Mouse (Mus musculus) midbrain, embryonic 14.5 days (tissue): ENCODE measurements at regions not wholly inside any gene's neighbourhood (a gene's known extent, or its start where the extent isn't known, plus 50 kb on each side); places are given as distances from the start of the nearest gene placed in this dataset.

Experiments
- ATAC-seq: fragments of 200-750 bp; cut with Nextera tagmentation; 2 replicates; pipeline ENCODE4 v1.8.0; 2017; ENCODE audit warnings: moderate number of reproducible peaks, moderate library complexity; ENCODE audit not compliant: low FRiP score, low TSS enrichment
- DNase-seq: peaks from one replicate; pipeline ENCODE4 v3.0.0-alpha.2; 2015
- H3K27ac ChIP-seq: fragments of 300-500 bp; sonication (generic); replicated peaks from 2 replicates; pipeline ENCODE4 v1.5.1; 2014; ENCODE audit warnings: mild to moderate bottlenecking, low read depth, low read length, moderate library complexity
- H3K27me3 ChIP-seq: fragments of 300-500 bp; sonication (generic); 2 replicates; pipeline ENCODE4 v1.6.1; 2014; ENCODE audit warnings: low read length, control low read depth, mixed read lengths; ENCODE audit not compliant: control insufficient read depth, insufficient read depth
- H3K36me3 ChIP-seq: fragments of 300-500 bp; sonication (generic); 2 replicates; pipeline ENCODE4 v1.6.1; 2014; ENCODE audit warnings: low read length, control low read depth; ENCODE audit not compliant: control insufficient read depth, insufficient read depth
- H3K4me1 ChIP-seq: fragments of 300-500 bp; sonication (generic); 2 replicates; pipeline ENCODE4 v1.6.1; 2014; ENCODE audit warnings: mild to moderate bottlenecking, antibody characterized with exemption, low read length, control low read depth; ENCODE audit not compliant: control insufficient read depth, insufficient read depth
- H3K4me2 ChIP-seq: fragments of 300-500 bp; sonication (generic); 2 replicates; pipeline ENCODE4 v1.6.1; 2014; ENCODE audit warnings: mild to moderate bottlenecking, low read length, moderate library complexity
- H3K4me3 ChIP-seq: fragments of 300-500 bp; sonication (generic); replicated peaks from 2 replicates; pipeline ENCODE4 v1.5.1; 2014; ENCODE audit warnings: low read depth, low read length
- H3K9ac ChIP-seq: fragments of 300-500 bp; sonication (generic); replicated peaks from 2 replicates; pipeline ENCODE4 v1.6.1; 2014; ENCODE audit warnings: mild to moderate bottlenecking, low read length, moderate library complexity
- H3K9me3 ChIP-seq: fragments of 300-500 bp; sonication (generic); 2 replicates; pipeline ENCODE4 v1.6.1; 2016; ENCODE audit warnings: low read length, control low read depth, mixed read lengths; ENCODE audit not compliant: control insufficient read depth
- WGBS: fragments of 180-500 bp; shearing (Covaris S2); extraction: QIAGEN DNeasy Blood & Tissue Kit; methylation state at CpG from one replicate; pipeline ENCODE4 v1.1.7; 2014; 5-methylcytosine and 5-hydroxymethylcytosine counted together

DNA sequence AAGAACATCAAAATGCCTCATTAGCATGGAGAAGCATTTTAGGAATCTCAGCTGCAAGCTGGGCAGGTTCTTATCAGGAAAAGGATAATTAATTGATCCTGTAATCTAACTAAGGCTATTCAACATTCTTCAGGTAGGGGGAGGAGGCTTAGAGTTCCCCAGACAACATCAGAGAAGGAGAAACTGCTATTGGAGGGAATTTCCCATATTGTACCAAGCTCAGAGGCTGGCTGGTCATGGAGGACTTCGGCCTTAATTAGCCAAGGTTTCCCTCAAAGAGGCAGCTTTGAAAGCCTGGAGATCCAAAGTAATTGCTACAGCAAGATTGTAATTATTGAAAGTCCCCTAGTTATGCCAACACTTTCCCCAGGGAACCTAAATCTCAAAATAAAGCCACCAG lies 156.6 kb upstream of the St6gal2 start:
- Histone ChIP-seq H3K27ac (no peak overlapping the region), H3K4me2 (no peak overlapping the region), H3K9ac (no peak overlapping the region), H3K9me3 (no peaks in the 10 kb centered on the region), H3K4me1 (no peaks in the 10 kb centered on the region), H3K36me3 (no peaks in the 10 kb centered on the region), H3K27me3 (no peaks in the 10 kb centered on the region), H3K4me3 (no peak overlapping the region)
- no peak for ATAC-seq
- 87% methylated on average over 1 of the region's 1 CpGs for WGBS
- no peak for DNase-seq

DNA sequence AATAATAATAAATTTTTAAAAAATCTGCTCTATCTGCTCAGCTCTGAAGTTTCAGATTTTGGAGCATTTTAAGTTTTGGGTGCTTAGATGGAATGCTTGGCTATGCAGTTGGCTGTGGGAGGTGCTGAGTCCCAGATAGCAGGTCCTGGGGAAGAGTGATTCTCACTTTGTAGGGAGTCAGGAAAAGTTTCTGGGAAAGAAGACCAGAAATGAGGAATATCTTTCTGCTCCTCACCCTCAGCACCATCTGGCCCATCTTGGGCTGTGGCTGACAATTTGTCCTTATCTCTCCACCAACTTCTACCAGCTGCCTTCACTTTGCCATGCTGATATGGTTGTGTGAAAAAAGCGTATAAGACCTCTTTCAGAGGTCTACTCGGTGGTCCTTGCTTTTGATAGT lies 152.5 kb upstream of the St6gal2 start:
- no peaks in the 10 kb centered on the region for H3K9me3 ChIP-seq
- H3K4me2 ChIP-seq, result no peak overlapping the region
- no peaks in the 10 kb centered on the region for H3K27me3 ChIP-seq
- ATAC-seq (no peak), DNase-seq (no peak)
- no peaks in the 10 kb centered on the region for H3K36me3 ChIP-seq
- H3K27ac ChIP-seq, result no peak overlapping the region
- no peak overlapping the region for H3K9ac ChIP-seq
- H3K4me1 ChIP-seq, result no peaks in the 10 kb centered on the region
- WGBS, result 85% methylated on average over 2 of the region's 2 CpGs
- H3K4me3 ChIP-seq, result no peak overlapping the region

DNA sequence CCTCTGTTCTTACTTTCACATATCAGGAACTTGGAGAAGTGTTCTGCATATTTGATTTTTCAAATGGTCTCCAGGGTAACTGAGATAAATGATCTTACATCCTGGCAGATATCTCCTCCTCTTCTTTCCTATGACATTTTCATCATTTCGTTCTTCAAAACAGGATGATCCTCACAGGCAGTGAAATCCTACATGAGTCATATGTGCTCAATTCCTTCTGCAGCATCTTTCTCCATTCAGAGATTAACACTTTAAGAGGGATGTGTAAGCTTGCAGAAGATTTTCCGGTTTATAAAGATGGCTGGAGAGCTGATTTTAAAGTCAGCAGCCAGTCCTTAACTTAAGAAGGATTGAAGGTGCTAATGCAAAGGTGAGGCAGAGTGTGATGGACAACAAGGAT lies 148.5 kb upstream of the St6gal2 start:
- Histone ChIP-seq H3K9ac (no peak overlapping the region), H3K27ac (no peak overlapping the region), H3K4me1 (no peaks in the 10 kb centered on the region), H3K4me3 (no peak overlapping the region), H3K27me3 (no peaks in the 10 kb centered on the region), H3K9me3 (no peaks in the 10 kb centered on the region), H3K36me3 (no peaks in the 10 kb centered on the region), H3K4me2 (no peak overlapping the region)
- ATAC-seq (no peak), DNase-seq (no peak)
- 79% methylated on average over 2 of the region's 2 CpGs for WGBS

- DNase-seq (no peak), ATAC-seq (no peak)
- no peaks in the 10 kb centered on the region for H3K27me3 ChIP-seq
- H3K4me2 ChIP-seq, result no peak overlapping the region
- 86% methylated on average over 1 of the region's 1 CpGs for WGBS
- H3K27ac ChIP-seq, result no peak overlapping the region
- H3K36me3 ChIP-seq, result no peaks in the 10 kb centered on the region
- no peak overlapping the region for H3K9ac ChIP-seq
- H3K4me1 ChIP-seq, result no peaks in the 10 kb centered on the region
- H3K9me3 ChIP-seq, result no peaks in the 10 kb centered on the region
- H3K4me3 ChIP-seq, result no peak overlapping the region
These were observed 146.3 kb upstream of the St6gal2 start for GRCm38 (mm10) chr17:55298852-55299251.

GRCm38 (mm10) chr17:55320959-55321358 lies 124.2 kb upstream of the St6gal2 start:
- H3K27ac ChIP-seq, result no peak overlapping the region
- no peak overlapping the region for H3K4me2 ChIP-seq
- no peaks in the 10 kb centered on the region for H3K9me3 ChIP-seq
- no peak overlapping the region for H3K4me3 ChIP-seq
- no peak for ATAC-seq
- no peak for DNase-seq
- no peaks in the 10 kb centered on the region for H3K36me3 ChIP-seq
- H3K27me3 ChIP-seq, result no peaks in the 10 kb centered on the region
- H3K4me1 ChIP-seq, result no peaks in the 10 kb centered on the region
- no peak overlapping the region for H3K9ac ChIP-seq
- 88% methylated on average over 1 of the region's 1 CpGs for WGBS

DNA sequence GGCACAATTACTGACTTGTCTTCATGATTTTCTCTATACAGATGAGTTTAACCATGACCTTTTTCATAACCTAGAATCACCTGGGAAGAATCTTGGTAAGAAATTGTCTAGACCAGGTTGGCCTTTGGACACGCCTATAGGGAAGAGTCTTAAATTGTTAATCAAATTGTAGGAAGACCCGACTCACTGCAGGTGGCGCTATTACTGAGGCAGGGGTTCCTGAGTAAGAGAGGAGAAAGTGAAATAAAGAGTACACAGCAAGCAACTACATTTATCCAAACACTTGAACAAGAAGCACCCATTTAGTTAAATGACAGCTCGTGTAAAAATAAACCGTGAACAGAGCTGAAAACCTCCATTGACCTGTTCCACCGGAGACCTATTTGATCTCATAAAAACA lies 85.9 kb upstream of the St6gal2 start:
- Histone ChIP-seq H3K4me2 (no peak overlapping the region), H3K9ac (no peak overlapping the region), H3K36me3 (no peaks in the 10 kb centered on the region), H3K4me3 (no peak overlapping the region), H3K27me3 (no peaks in the 10 kb centered on the region), H3K4me1 (no peaks in the 10 kb centered on the region), H3K9me3 (no peaks in the 10 kb centered on the region), H3K27ac (no peak overlapping the region)
- DNase-seq (no peak), ATAC-seq (no peak)
- WGBS, result 85% methylated on average over 6 of the region's 6 CpGs

DNA sequence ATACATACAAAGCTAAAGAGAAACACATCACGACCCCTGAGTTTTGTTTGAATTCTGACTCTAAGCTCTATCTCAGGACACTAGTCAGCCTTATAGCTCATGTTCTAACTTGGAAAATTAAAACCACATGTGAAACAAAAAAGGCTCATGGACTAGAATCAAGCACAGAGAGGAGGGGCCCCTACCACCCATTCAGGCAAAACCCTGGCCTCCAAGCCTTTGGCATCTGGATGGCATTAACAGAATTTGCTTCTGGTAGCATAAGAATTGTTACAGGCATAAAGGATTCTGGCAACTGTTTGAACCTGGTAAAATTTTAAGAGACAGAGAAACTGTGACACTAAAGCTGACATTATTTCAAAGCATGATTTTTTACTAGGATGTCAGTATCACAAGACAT lies 78.1 kb upstream of the St6gal2 start:
- H3K4me2 ChIP-seq, result no peak overlapping the region
- H3K27me3 ChIP-seq, result no peaks in the 10 kb centered on the region
- H3K9me3 ChIP-seq, result no peaks in the 10 kb centered on the region
- H3K4me1 ChIP-seq, result no peaks in the 10 kb centered on the region
- no peaks in the 10 kb centered on the region for H3K36me3 ChIP-seq
- H3K4me3 ChIP-seq, result no peak overlapping the region
- no peak overlapping the region for H3K9ac ChIP-seq
- DNase-seq (peak; percentile 30), ATAC-seq (peak; percentile 40; the same call in 1 of the 2 replicates)
- WGBS, result 75% methylated on average over 1 of the region's 1 CpGs
- peak overlapping the region; percentile 74 for H3K27ac ChIP-seq

DNA sequence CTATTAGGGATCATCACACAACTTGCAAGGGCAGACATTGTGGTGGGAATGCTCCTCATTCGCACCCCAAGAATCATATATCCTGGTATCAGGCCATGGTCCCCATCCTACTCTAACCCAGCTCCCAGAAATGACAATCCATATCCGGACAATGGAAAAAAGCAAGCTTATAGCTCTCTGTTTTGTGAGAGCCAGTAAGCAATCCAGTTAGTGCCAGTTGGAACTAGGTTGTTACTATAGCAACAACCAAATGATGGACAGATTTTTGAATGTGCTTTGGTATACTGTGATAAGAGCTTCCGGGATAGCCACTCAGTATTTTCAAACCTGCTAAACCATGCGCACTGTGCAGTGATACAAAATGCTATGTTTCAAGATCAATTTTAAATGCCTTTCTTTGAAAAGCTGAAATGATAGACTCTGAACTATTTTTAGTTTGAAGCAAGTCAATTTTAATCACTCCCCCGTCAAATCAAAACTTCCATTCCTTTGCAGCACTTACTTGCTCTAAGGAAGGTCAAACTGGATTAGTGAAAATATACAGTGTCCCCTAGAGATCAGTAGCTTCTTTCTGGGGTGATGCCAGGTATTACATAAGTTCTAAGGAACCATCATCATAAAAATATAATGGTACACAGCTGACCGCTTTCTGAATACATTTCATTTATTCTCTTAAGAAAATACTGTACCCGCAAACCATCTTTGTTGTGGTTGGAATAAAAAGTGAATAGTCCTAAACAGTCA lies 77.5 kb upstream of the St6gal2 start:
- no peak overlapping the region for H3K4me2 ChIP-seq
- no peaks in the 10 kb centered on the region for H3K9me3 ChIP-seq
- no peak overlapping the region for H3K4me3 ChIP-seq
- 67% methylated on average over 7 of the region's 7 CpGs for WGBS
- H3K27me3 ChIP-seq, result no peaks in the 10 kb centered on the region
- no peak overlapping the region for H3K9ac ChIP-seq
- DNase-seq (peak; percentile 72), ATAC-seq (peak; percentile 48; the same call in 1 of the 2 replicates)
- peak overlapping the region; percentile 74 for H3K27ac ChIP-seq
- no peaks in the 10 kb centered on the region for H3K36me3 ChIP-seq
- no peaks in the 10 kb centered on the region for H3K4me1 ChIP-seq
